23 mouse cellular contexts compared by ENCODE assay signal in genomic region chr14:98442411-98442810, GRCm38 (mm10).
DNase-seq lines count a peak whose midpoint lies in the region; ATAC-seq and TF ChIP-seq lines count a peak whose summit lies in the region.
"Had no signal": no experiment of that assay in that cellular context is flagged by ENCODE, and none has a peak within 500 bp of the region (broad histone marks: within the 10 kb centered on the region; RNA-seq: fewer than 3 reads in every experiment).

No protein-coding gene starts in this region.

- no peak overlapping the region for H3K27ac ChIP-seq in forebrain, embryonic 16.5 days (ENCODE audit: low read length)
- no peak overlapping the region for H3K27ac ChIP-seq in forebrain, embryonic 12.5 days
- H3K27ac ChIP-seq in layer of hippocampus, adult 2 months = no peak overlapping the region
- no peak overlapping the region for H3K27ac ChIP-seq in kidney, embryonic 16.5 days (ENCODE audit: low read length)
- H3K27ac ChIP-seq: embryonic facial prominence, embryonic 13.5 days; gastrocnemius, adult 2 months; heart, embryonic 10.5 days; hindbrain, embryonic 15.5 days; liver, embryonic 13.5 days had no signal

- no peak for TF ChIP-seq CTCF in layer of hippocampus, adult 2 months (conservative IDR thresholded peaks at IDR 0.05)

- DNase-seq in brain, adult 2 months (ENCODE audit: low read depth, low spot score) = peak; percentile 8
- peak; percentile 33 to 48 for DNase-seq in layer of hippocampus, adult 2 months (ENCODE audit: low spot score in 2 of 2)
- peak; percentile 8 to 16 for DNase-seq in layer of hippocampus, postnatal 25 days (ENCODE audit: extremely low spot score in 1 of 2, low spot score in 1 of 2)
- DNase-seq: cerebellum, adult 8-10 months; cerebellum, postnatal 36 days; embryo, embryonic 11 days; gastrocnemius, adult 2 months; heart, postnatal 4 days; kidney, adult 2 months; kidney, postnatal 14 days; liver, embryonic 13.5 days; right cerebral cortex, adult 18-20 months; thymus, adult 2 months had no signal

- ATAC-seq in forebrain, embryonic 16.5 days = peak; percentile 43; the same call in 1 of the 2 replicates
- no peak for ATAC-seq in forebrain, embryonic 12.5 days (ENCODE audit: low FRiP score)
- no peak for ATAC-seq in granulocyte monocyte progenitor cell, adult 5-6 weeks (replicated peaks; ENCODE audit: poor library complexity, severe bottlenecking)
- no peak for ATAC-seq in kidney, embryonic 16.5 days (ENCODE audit: low FRiP score, low TSS enrichment)
- ATAC-seq: lung, postnatal 0 days had no signal

- H3K27me3 ChIP-seq in forebrain, embryonic 16.5 days (replicated peaks; ENCODE audit: control insufficient read depth, insufficient read depth, low read length) = no peaks in the 10 kb centered on the region
- no peaks in the 10 kb centered on the region for H3K27me3 ChIP-seq in forebrain, embryonic 12.5 days
- H3K27me3 ChIP-seq in kidney, embryonic 16.5 days (ENCODE audit: insufficient read depth, low read length) = no peaks in the 10 kb centered on the region
- H3K27me3 ChIP-seq: embryonic facial prominence, embryonic 13.5 days; hindbrain, embryonic 15.5 days; liver, embryonic 13.5 days had no signal

- H3K4me1 ChIP-seq in forebrain, embryonic 16.5 days (replicated peaks; ENCODE audit: control insufficient read depth, insufficient read depth, low read length) = no peaks in the 10 kb centered on the region
- no peaks in the 10 kb centered on the region for H3K4me1 ChIP-seq in forebrain, embryonic 12.5 days
- no peaks in the 10 kb centered on the region for H3K4me1 ChIP-seq in kidney, embryonic 16.5 days (ENCODE audit: insufficient read depth, low read length)
- H3K4me1 ChIP-seq: embryonic facial prominence, embryonic 13.5 days; heart, embryonic 10.5 days; hindbrain, embryonic 15.5 days; liver, embryonic 13.5 days had no signal

- WGBS in forebrain, embryonic 16.5 days = 63% methylated on average over 3 of the region's 3 CpGs
- WGBS in forebrain, embryonic 12.5 days = 87% methylated on average over 3 of the region's 3 CpGs
- 80% methylated on average over 3 of the region's 3 CpGs for WGBS in kidney, embryonic 16.5 days

- H3K4me2 ChIP-seq in forebrain, embryonic 16.5 days (ENCODE audit: low read length) = no peak overlapping the region
- no peak overlapping the region for H3K4me2 ChIP-seq in forebrain, embryonic 12.5 days
- H3K4me2 ChIP-seq in kidney, embryonic 16.5 days (replicated peaks; ENCODE audit: low read depth, low read length) = no peak overlapping the region
- H3K4me2 ChIP-seq: embryonic facial prominence, embryonic 13.5 days; hindbrain, embryonic 15.5 days; liver, embryonic 13.5 days; midbrain, embryonic 11.5 days had no signal

- no peak overlapping the region for H3K4me3 ChIP-seq in forebrain, embryonic 16.5 days (replicated peaks; ENCODE audit: low read length)
- H3K4me3 ChIP-seq in forebrain, embryonic 12.5 days (replicated peaks) = no peak overlapping the region
- no peak overlapping the region for H3K4me3 ChIP-seq in layer of hippocampus, adult 2 months
- no peak overlapping the region for H3K4me3 ChIP-seq in kidney, embryonic 16.5 days (ENCODE audit: low read length)
- H3K4me3 ChIP-seq: embryonic facial prominence, embryonic 13.5 days; erythroblast, embryonic 14.5 days; gastrocnemius, adult 2 months; heart, embryonic 10.5 days; hindbrain, embryonic 15.5 days; liver, embryonic 13.5 days had no signal

- H3K9me3 ChIP-seq in forebrain, embryonic 16.5 days (ENCODE audit: control insufficient read depth, low read length) = no peaks in the 10 kb centered on the region
- no peaks in the 10 kb centered on the region for H3K9me3 ChIP-seq in forebrain, embryonic 12.5 days
- H3K9me3 ChIP-seq in kidney, embryonic 16.5 days (ENCODE audit: low read length) = no peaks in the 10 kb centered on the region
- H3K9me3 ChIP-seq: embryonic facial prominence, embryonic 13.5 days; heart, embryonic 10.5 days; hindbrain, embryonic 15.5 days; liver, embryonic 13.5 days had no signal

- H3K36me3 ChIP-seq in forebrain, embryonic 16.5 days (ENCODE audit: control insufficient read depth, insufficient read depth) = no peaks in the 10 kb centered on the region
- H3K36me3 ChIP-seq in forebrain, embryonic 12.5 days (replicated peaks) = no peaks in the 10 kb centered on the region
- no peaks in the 10 kb centered on the region for H3K36me3 ChIP-seq in kidney, embryonic 16.5 days (ENCODE audit: insufficient read depth, low read length)
- H3K36me3 ChIP-seq: embryonic facial prominence, embryonic 13.5 days; heart, embryonic 10.5 days; hindbrain, embryonic 15.5 days; liver, embryonic 13.5 days had no signal

- no peak overlapping the region for H3K9ac ChIP-seq in forebrain, embryonic 16.5 days (replicated peaks; ENCODE audit: low read depth, low read length)
- no peak overlapping the region for H3K9ac ChIP-seq in forebrain, embryonic 12.5 days
- H3K9ac ChIP-seq in kidney, embryonic 16.5 days (replicated peaks; ENCODE audit: low read length) = no peak overlapping the region
- H3K9ac ChIP-seq: embryonic facial prominence, embryonic 13.5 days; hindbrain, embryonic 15.5 days; liver, embryonic 13.5 days had no signal
